Mouse (Mus musculus): Measurements from ENCODE around the gene Cntnap1. TPM values are rescaled to one million over a fixed set of nuclear protein-coding genes. Genes with fewer than 3 reads are reported as not detected.

Gene Cntnap1
- polyA plus RNA-seq, 1 experiment, result 89.5 TPM

DNA sequence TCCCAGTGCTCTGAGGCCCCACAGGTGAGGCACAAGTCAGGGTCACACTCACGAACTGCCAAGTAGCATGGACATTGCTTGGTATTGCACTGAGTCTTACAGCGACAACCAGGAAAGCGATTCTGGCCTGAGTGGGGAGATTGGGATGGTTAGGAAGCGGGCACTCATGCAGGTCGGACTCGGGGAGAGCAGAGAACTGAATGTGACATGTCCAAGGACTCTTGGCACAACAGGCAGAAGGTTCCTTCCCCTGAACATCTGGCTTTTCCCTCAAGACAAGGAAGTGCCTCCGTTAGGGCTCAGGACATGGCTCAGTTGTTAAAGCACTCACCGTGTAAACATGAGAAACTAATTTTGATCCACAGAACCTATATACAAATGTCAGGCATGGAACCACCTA is 25.2 kb downstream of the Cntnap1 start:
- H3K4me3 ChIP-seq (ENCODE audit: insufficient read depth, low read length), result no peak overlapping the region
- TF ChIP-seq CTCF (IDR thresholded peaks at IDR 0.05; ENCODE audit: extremely low read depth, insufficient read depth, low read length) (no peak), POLR2A (IDR thresholded peaks at IDR 0.05; ENCODE audit: extremely low read depth, insufficient read depth, low read length) (no peak)
- H3K4me1 ChIP-seq (ENCODE audit: control insufficient read depth, insufficient read depth, low read length), result peaks cover 7% of the 10 kb centered on the region
- H3K27ac ChIP-seq (ENCODE audit: insufficient read depth, low read length), result no peak overlapping the region

DNA sequence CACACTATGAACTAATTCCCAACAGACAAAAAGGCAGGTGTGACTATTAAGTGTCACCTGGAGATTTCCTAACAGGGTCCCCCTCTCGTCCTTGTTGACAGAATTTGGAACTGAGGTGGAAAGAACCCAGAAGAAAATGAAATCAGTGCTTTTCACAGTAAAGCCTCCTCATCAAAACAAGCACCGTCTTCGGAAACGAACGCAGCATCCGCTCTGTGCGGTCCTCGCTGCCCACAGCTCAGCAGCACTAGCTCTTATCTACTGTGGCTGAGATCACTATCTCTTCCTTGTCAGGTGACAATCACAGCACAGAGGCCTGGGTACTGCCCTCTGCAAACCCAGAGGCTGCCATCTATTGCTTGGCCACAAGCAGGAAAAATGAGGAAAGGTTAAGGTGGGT is 25.9 kb downstream of the Cntnap1 start:
- no peak for TF ChIP-seq CTCF (IDR thresholded peaks at IDR 0.05; ENCODE audit: extremely low read depth, insufficient read depth, low read length)
- TF ChIP-seq POLR2A (IDR thresholded peaks at IDR 0.05; ENCODE audit: extremely low read depth, insufficient read depth, low read length), result no peak
- Histone ChIP-seq H3K27ac (ENCODE audit: insufficient read depth, low read length) (no peak overlapping the region), H3K4me3 (ENCODE audit: insufficient read depth, low read length) (no peak overlapping the region), H3K4me1 (ENCODE audit: control insufficient read depth, insufficient read depth, low read length) (peaks cover 7% of the 10 kb centered on the region)

DNA sequence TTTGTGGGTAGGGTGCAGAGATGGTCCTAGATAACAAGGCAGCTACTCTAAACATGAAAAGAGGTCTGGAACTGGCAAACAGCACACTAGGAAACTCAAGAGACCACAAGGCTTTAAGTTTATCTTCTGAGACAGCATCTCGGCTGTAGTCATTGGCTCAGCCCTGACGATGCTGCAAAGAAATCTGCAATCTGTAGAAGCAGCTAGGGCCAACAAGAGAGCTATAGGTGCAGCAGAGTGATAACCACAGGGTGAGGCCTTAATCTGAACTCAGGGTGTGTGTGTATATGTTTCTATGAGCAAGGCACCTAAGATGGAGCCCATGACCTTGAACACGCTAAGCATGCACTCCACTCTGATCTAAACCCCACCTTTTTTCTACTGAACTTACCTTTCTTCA is 29.2 kb downstream of the Cntnap1 start:
- TF ChIP-seq CTCF (IDR thresholded peaks at IDR 0.05; ENCODE audit: extremely low read depth, insufficient read depth, low read length) (no peak), POLR2A (IDR thresholded peaks at IDR 0.05; ENCODE audit: extremely low read depth, insufficient read depth, low read length) (no peak)

DNA sequence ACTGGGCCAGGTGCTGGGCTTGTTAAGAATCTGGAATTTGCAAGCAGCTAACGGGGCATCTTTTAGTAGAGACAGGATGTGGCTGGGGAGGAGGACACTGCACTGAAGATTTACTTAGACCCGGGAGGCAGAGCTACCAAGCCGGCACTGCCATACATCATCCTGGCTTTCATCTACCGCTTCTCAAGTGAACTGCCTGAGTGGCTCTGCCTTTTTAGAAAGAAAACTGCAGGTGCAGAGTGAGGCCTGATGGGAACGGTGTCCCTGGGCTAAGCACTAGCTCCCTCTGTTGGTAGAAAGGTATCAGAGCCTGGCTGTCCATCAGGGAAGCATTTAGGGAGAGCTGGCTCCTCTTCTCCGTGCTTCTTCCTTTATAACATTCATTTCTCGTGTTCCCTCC is 30.7 kb downstream of the Cntnap1 start:
- Histone ChIP-seq H3K4me1 (ENCODE audit: control insufficient read depth, insufficient read depth, low read length) (no peaks in the 10 kb centered on the region), H3K27ac (ENCODE audit: insufficient read depth, low read length) (no peak overlapping the region), H3K4me3 (ENCODE audit: insufficient read depth, low read length) (no peak overlapping the region)
- TF ChIP-seq POLR2A (IDR thresholded peaks at IDR 0.05; ENCODE audit: extremely low read depth, insufficient read depth, low read length), result peak; percentile 32; the same call in 1 of the 2 replicates
- peak; percentile 89 for TF ChIP-seq CTCF (IDR thresholded peaks at IDR 0.05; ENCODE audit: extremely low read depth, insufficient read depth, low read length)

More for the DNA sequence above, 29.2 kb downstream of the Cntnap1 start:
- Histone ChIP-seq H3K4me3 (ENCODE audit: insufficient read depth, low read length) (no peak overlapping the region), H3K4me1 (ENCODE audit: control insufficient read depth, insufficient read depth, low read length) (0 out of 2 replicates have a peak, but pooled peaks cover 1% of the 10 kb centered on the region), H3K27ac (ENCODE audit: insufficient read depth, low read length) (no peak overlapping the region)

DNA sequence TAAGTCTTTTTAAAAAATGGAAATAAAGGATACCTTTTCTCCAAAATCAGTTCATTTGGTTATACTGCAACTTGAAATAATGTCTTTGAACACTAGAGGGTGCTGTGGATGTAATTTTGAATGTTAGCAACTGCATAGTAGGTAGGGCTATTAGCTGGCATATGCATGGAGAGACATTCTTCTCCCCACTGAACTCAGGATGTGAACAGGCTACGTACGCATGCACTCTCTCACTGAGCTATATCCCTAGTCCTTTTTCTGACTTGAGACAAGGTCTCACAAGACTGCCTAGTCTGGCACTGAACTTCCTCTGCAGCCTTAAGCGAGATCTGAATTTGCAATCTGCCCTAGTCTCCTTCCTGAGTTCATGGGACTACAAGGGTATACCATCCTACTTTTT is 41.6 kb downstream of the Cntnap1 start:
- TF ChIP-seq POLR2A (IDR thresholded peaks at IDR 0.05; ENCODE audit: extremely low read depth, insufficient read depth, low read length) (no peak), CTCF (IDR thresholded peaks at IDR 0.05; ENCODE audit: extremely low read depth, insufficient read depth, low read length) (peak; percentile 43)
- Histone ChIP-seq H3K4me1 (ENCODE audit: control insufficient read depth, insufficient read depth, low read length) (no peaks in the 10 kb centered on the region), H3K27ac (ENCODE audit: insufficient read depth, low read length) (no peak overlapping the region), H3K4me3 (ENCODE audit: insufficient read depth, low read length) (no peak overlapping the region)

DNA sequence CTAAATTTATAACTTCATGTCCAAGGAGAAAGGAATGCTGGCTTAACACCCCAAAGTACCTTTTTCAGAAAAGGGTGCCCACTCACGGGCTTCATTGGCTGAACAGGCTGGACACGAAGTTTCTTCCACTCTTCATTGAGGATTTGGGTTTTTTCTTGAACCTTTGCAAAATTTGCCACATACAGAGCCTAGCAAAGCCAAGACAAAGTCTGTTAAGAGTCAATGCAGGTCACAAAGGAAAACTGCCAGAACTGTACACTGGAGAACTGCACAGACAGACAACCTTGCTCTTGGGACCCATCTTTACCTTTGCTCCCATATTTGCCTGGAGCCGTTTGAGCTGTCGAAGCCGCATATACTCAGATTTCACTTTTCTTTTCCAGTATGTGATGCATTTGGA is 46.6 kb downstream of the Cntnap1 start:
- no peak for TF ChIP-seq POLR2A (IDR thresholded peaks at IDR 0.05; ENCODE audit: extremely low read depth, insufficient read depth, low read length)
- no peak overlapping the region for H3K4me3 ChIP-seq (ENCODE audit: insufficient read depth, low read length)
- no peak overlapping the region for H3K27ac ChIP-seq (ENCODE audit: insufficient read depth, low read length)
- H3K4me1 ChIP-seq (ENCODE audit: control insufficient read depth, insufficient read depth, low read length), result no peaks in the 10 kb centered on the region

DNA sequence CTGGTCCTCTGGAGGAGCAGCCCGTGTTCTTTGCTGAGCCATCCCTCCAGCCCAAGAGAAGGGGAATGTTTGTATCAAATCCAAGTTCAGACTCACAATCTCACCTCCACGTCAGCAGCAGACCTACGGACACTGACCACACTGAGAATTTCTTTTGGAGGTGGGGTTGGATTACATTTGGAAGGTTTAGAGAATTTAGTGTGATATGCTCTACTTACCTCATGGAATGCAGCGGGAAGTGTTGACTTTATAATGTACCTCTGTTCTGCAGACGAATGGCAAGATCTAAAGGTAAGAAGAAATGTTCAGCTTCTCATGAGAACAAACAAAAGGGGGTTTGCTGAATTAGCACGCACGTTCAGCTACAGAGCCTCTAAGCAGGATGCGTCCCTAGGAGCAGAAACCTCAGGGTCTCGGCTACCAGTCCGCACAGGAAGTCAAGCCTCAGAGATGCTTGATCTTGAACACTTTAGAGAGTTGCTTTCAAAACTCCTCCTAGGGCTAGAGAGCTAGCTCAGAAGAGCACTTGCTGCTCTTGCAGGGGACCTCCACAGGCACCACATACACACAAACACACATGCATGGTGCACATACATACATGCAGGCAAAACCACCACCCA is 48.2 kb downstream of the Cntnap1 start:
- no peak overlapping the region for H3K27ac ChIP-seq (ENCODE audit: insufficient read depth, low read length)
- TF ChIP-seq POLR2A (IDR thresholded peaks at IDR 0.05; ENCODE audit: extremely low read depth, insufficient read depth, low read length) (no peak), CTCF (IDR thresholded peaks at IDR 0.05; ENCODE audit: extremely low read depth, insufficient read depth, low read length) (no peak)
- no peaks in the 10 kb centered on the region for H3K4me1 ChIP-seq (ENCODE audit: control insufficient read depth, insufficient read depth, low read length)
- H3K4me3 ChIP-seq (ENCODE audit: insufficient read depth, low read length), result no peak overlapping the region

DNA sequence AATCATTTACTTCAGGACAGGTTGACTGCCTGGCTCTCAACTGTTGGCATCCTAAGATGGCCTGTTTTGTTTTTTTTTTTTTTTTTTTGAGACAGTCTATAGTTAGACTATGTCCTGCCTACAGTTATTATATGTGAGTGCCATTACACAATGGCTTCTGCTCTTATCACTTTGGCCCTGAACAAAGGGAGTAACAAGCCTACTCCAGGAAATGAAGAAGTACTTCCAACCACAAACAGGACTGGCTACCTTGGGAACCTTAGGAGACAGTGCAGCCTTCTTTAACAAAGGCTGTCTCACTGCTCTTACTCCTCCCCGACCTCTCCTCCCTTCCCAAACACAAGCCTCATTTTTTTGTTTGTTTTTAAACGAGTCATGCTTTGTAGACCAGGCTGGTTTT is 50.5 kb downstream of the Cntnap1 start:
- TF ChIP-seq POLR2A (IDR thresholded peaks at IDR 0.05; ENCODE audit: extremely low read depth, insufficient read depth, low read length) (no peak), CTCF (IDR thresholded peaks at IDR 0.05; ENCODE audit: extremely low read depth, insufficient read depth, low read length) (no peak)
- H3K4me1 ChIP-seq (ENCODE audit: control insufficient read depth, insufficient read depth, low read length), result peaks cover 2% of the 10 kb centered on the region; the same call in 1 of the 2 replicates

DNA sequence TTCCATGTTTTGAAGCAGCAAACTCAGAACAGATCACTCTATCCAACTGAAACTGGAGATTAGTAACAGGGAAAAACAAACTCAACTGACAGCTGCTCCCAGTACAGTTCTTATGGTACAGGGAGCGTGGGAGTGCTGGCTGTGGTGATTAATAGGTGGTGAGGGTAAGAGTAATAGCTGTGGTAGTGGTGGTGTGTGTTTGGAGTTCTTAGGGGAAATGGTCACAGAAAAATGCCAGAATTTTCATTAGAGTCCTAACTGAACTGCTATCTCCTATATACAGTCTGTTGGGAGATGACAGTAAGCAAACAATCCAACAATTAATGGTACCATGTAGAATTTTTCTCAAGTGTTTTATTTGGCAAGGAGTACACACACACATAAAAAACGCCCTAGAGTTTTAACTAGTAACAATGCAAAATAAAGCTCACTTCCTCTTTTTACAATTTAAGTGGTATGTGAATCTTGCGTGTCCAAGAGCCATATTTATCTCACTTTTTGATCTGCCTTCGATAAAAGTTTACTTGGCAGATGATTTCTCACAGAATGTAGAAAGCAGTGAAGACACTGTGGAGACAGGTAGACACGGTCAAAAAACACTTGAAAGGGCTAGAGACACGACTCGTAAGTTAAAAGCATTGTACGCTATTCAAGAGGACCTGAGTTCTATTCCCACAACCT is 51.1 kb downstream of the Cntnap1 start:
- H3K4me1 ChIP-seq (ENCODE audit: control insufficient read depth, insufficient read depth, low read length), result peaks cover 2% of the 10 kb centered on the region; the same call in 1 of the 2 replicates
- TF ChIP-seq CTCF (IDR thresholded peaks at IDR 0.05; ENCODE audit: extremely low read depth, insufficient read depth, low read length) (no peak), POLR2A (IDR thresholded peaks at IDR 0.05; ENCODE audit: extremely low read depth, insufficient read depth, low read length) (no peak)
- no peak overlapping the region for H3K4me3 ChIP-seq (ENCODE audit: insufficient read depth, low read length)
- H3K27ac ChIP-seq (ENCODE audit: insufficient read depth, low read length), result no peak overlapping the region; the same call in 1 of the 2 replicates

More for the DNA sequence above, 50.5 kb downstream of the Cntnap1 start:
- no peak overlapping the region for H3K4me3 ChIP-seq (ENCODE audit: insufficient read depth, low read length)
- H3K27ac ChIP-seq (ENCODE audit: insufficient read depth, low read length), result peak overlapping the region; percentile 65; the same call in 1 of the 2 replicates

DNA sequence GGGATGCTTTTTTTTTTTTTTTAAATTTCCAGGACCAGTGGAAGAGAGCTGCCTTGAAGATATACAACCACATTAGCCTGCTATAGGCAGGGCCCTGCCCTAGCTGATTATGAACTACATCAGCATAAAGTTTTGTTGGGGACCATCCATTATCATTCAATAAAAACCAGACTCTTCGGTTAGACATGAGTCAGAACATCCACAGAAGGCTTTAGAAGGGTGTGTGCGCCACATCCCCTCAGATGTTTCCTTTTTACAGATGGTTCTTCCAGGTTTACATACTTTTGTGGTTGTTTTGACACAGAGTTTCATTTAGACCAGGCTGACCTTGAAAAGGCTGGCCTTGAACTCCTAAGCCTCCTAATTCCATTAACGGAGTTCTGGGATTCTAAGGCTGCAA is 54.0 kb downstream of the Cntnap1 start:
- TF ChIP-seq CTCF (IDR thresholded peaks at IDR 0.05; ENCODE audit: extremely low read depth, insufficient read depth, low read length), result no peak
- H3K4me3 ChIP-seq (ENCODE audit: insufficient read depth, low read length), result no peak overlapping the region
- H3K4me1 ChIP-seq (ENCODE audit: control insufficient read depth, insufficient read depth, low read length), result peaks cover 2% of the 10 kb centered on the region; the same call in 1 of the 2 replicates
- H3K27ac ChIP-seq (ENCODE audit: insufficient read depth, low read length), result no peak overlapping the region
